Mouse (Mus musculus) intestine, embryonic 14.5 days (tissue): ENCODE measurements at regions not wholly inside any gene's neighbourhood (a gene's known extent, or its start where the extent isn't known, plus 50 kb on each side); places are given as distances from the start of the nearest gene placed in this dataset.
"Not testable (repeated sequence)": the region's sequence is repeated elsewhere in the genome, so short reads cannot be mapped to it uniquely, and the experiment has no call there.

Experiments used
- ATAC-seq: fragments of 200-750 bp; cut with Nextera tagmentation; replicated peaks from 2 replicates; pipeline ENCODE4 v1.8.0; 2017; ENCODE audit warnings: low read depth, moderate number of reproducible peaks, moderate TSS enrichment, moderate library complexity; ENCODE audit not compliant: low FRiP score, low TSS enrichment
- DNase-seq: peaks from one replicate; pipeline ENCODE4 v3.0.0-alpha.2; 2018; ENCODE audit warnings: low spot score
- H3K27ac ChIP-seq: fragments of 300-500 bp; sonication (generic); 2 replicates; pipeline ENCODE4 v1.5.1; 2014; ENCODE audit warnings: low read depth, mild to moderate bottlenecking, control low read depth
- H3K27me3 ChIP-seq: fragments of 300-500 bp; sonication (generic); replicated peaks from 2 replicates; pipeline ENCODE4 v1.6.1; 2014; ENCODE audit warnings: low read length, control low read depth; ENCODE audit not compliant: control insufficient read depth, insufficient read depth
- H3K36me3 ChIP-seq: fragments of 300-500 bp; sonication (generic); 2 replicates; pipeline ENCODE4 v1.6.1; 2014; ENCODE audit warnings: low read length, control low read depth; ENCODE audit not compliant: control insufficient read depth, insufficient read depth
- H3K4me1 ChIP-seq: fragments of 300-500 bp; sonication (generic); replicated peaks from 2 replicates; pipeline ENCODE4 v1.6.1; 2014; ENCODE audit warnings: low read length, control low read depth, mixed read lengths; ENCODE audit not compliant: control insufficient read depth, insufficient read depth
- H3K4me2 ChIP-seq: fragments of 300-500 bp; sonication (generic); 2 replicates; pipeline ENCODE4 v1.6.1; 2014; ENCODE audit warnings: low read length
- H3K4me3 ChIP-seq: fragments of 300-500 bp; sonication (generic); 2 replicates; pipeline ENCODE4 v1.5.1; 2014; ENCODE audit warnings: low read depth, low read length, control low read depth, mixed read lengths
- H3K9ac ChIP-seq: fragments of 300-500 bp; sonication (generic); 2 replicates; pipeline ENCODE4 v1.6.1; 2014; ENCODE audit warnings: mild to moderate bottlenecking, low read length
- H3K9me3 ChIP-seq: fragments of 300-500 bp; sonication (generic); 2 replicates; pipeline ENCODE4 v1.6.1; 2016; ENCODE audit warnings: low read length, control low read depth; ENCODE audit not compliant: control insufficient read depth
- WGBS: fragments of 180-500 bp; shearing (Covaris S2); extraction: QIAGEN DNeasy Blood & Tissue Kit; methylation state at CpG from one replicate; pipeline ENCODE4 v1.1.7; 2014; 5-methylcytosine and 5-hydroxymethylcytosine counted together

- no peak overlapping the region for H3K9ac ChIP-seq
- H3K27me3 ChIP-seq = no peaks in the 10 kb centered on the region
- 77% methylated on average over 2 of the region's 2 CpGs for WGBS
- no peak overlapping the region for H3K27ac ChIP-seq
- H3K4me3 ChIP-seq = no peak overlapping the region
- H3K36me3 ChIP-seq = no peaks in the 10 kb centered on the region
- no peaks in the 10 kb centered on the region for H3K9me3 ChIP-seq
- no peak for DNase-seq
- H3K4me1 ChIP-seq = no peaks in the 10 kb centered on the region
- ATAC-seq = no peak
- no peak overlapping the region for H3K4me2 ChIP-seq
Observed at GRCm38 (mm10) chr15:11496436-11496835, 97.0 kb upstream of the Tars start.

- Histone ChIP-seq H3K4me1 (peaks cover 4% of the 10 kb centered on the region; the same call in 1 of the 2 replicates), H3K36me3 (no peaks in the 10 kb centered on the region), H3K4me2 (no peak overlapping the region), H3K27me3 (no peaks in the 10 kb centered on the region), H3K9ac (no peak overlapping the region), H3K4me3 (no peak overlapping the region), H3K9me3 (no peaks in the 10 kb centered on the region), H3K27ac (no peak overlapping the region)
- 33% methylated on average over 3 of the region's 3 CpGs for WGBS
- DNase-seq (no peak), ATAC-seq (no peak)
Observed at GRCm38 (mm10) chr15:11489116-11489515, 89.7 kb upstream of the Tars start.

DNA sequence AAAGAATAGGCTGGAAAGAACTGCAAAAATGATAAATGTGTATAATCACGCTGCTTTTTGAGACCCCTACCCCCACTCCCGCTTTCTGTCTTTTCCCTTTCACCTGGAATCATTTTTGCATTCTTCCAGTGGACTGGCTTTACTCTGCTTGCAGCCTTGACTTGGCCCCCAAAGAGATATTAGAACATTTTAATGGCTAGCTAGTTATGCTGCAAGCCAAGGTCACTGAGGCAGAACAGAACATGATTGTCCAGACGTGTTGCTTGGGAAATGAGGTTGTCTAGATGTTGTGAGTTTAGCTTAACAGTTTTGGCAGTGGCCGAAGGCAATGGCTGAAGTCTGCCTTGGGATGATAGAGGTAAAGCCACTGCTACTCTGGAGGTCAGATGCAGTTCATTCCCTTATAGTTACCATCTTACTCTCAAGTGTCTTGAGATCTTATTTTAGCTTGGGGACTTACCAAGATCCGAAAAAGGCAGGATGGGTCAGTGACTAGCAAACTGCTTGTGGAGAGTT is 87.9 kb upstream of the Tars start:
- DNase-seq (no peak), ATAC-seq (no peak)
- Histone ChIP-seq H3K9me3 (no peaks in the 10 kb centered on the region), H3K36me3 (no peaks in the 10 kb centered on the region), H3K27me3 (no peaks in the 10 kb centered on the region), H3K27ac (peak overlapping the region; percentile 17), H3K4me2 (no peak overlapping the region), H3K9ac (no peak overlapping the region), H3K4me3 (no peak overlapping the region), H3K4me1 (peaks cover 4% of the 10 kb centered on the region; the same call in 1 of the 2 replicates)
- WGBS = 66% methylated on average over 5 of the region's 5 CpGs

GRCm38 (mm10) chr15:11483916-11484315 is 84.5 kb upstream of the Tars start:
- H3K27me3 ChIP-seq = no peaks in the 10 kb centered on the region
- H3K36me3 ChIP-seq = no peaks in the 10 kb centered on the region
- H3K4me3 ChIP-seq = no peak overlapping the region
- H3K9me3 ChIP-seq = no peaks in the 10 kb centered on the region
- DNase-seq (no peak), ATAC-seq (no peak)
- no peak overlapping the region for H3K4me2 ChIP-seq
- no peak overlapping the region for H3K9ac ChIP-seq
- WGBS = 45% methylated on average over 5 of the region's 5 CpGs
- no peak overlapping the region for H3K27ac ChIP-seq
- H3K4me1 ChIP-seq = peaks cover 4% of the 10 kb centered on the region; the same call in 1 of the 2 replicates

DNA sequence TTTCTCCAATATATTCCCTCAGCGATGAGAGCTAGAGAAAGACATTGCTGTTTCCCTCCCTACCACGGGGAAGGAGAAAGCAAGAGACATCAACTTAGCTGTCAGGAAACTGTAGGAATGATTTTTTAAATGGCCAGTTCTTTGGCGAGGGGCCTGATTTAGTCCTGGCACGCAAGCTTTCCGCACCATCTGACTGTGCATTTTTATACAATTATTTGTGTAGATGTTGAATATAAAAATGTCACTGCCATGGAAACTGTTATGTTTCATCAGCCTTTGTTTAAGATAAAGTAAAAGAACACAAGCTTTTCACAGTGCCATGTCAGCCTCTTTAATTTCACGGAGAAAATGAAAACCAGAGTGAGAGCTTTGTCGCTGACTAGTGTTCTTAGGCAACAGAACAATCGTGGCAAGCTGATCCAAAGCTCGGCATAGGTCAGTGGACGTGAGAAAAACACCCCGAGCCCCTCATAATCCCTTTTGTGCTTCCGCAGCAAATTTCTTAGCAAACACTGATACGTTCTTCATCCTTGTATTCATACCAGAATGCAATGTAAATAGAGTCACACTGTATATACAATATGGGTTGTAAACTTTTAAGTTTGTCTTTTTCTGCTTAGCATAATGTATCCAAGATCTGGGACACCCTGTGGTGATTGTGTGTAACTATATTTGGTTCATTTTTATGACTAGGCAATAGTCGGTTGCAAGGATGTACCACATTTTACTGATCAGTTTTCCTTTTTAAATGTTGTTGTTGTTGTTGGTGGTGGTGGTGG is 79.9 kb upstream of the Tars start:
- Histone ChIP-seq H3K36me3 (no peaks in the 10 kb centered on the region), H3K4me2 (no peak overlapping the region), H3K27me3 (no peaks in the 10 kb centered on the region), H3K4me3 (no peak overlapping the region), H3K4me1 (no peaks in the 10 kb centered on the region), H3K9ac (no peak overlapping the region), H3K27ac (no peak overlapping the region), H3K9me3 (no peaks in the 10 kb centered on the region)
- no peak for DNase-seq
- WGBS = 63% methylated on average over 14 of the region's 14 CpGs
- ATAC-seq = no peak

- Histone ChIP-seq H3K36me3 (no peaks in the 10 kb centered on the region), H3K4me2 (no peak overlapping the region), H3K27ac (no peak overlapping the region), H3K9me3 (no peaks in the 10 kb centered on the region), H3K27me3 (no peaks in the 10 kb centered on the region), H3K4me3 (no peak overlapping the region), H3K9ac (no peak overlapping the region), H3K4me1 (no peaks in the 10 kb centered on the region)
- DNase-seq (no peak), ATAC-seq (no peak)
- WGBS = 87% methylated on average over 3 of the region's 3 CpGs
Observed at GRCm38 (mm10) chr15:11476248-11476647, 76.8 kb upstream of the Tars start.

DNA sequence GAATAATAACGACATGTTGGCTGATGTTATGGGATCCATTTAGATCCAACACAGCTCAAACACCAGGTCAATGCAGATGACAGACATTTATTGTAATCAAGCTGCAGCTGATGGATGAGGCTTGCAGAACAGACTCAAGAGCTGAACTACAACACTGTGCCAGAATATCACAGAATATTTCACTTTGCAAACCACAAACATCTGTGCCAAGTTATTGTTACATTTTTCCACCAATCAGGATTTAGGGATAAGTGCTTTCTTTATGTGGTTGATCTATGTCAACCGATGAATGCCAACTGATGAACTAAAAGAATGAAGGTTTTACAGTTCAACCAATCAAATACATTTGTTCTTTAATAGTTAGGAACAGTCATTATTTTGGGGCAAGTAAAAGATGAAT is 63.9 kb upstream of the Tars start:
- Histone ChIP-seq H3K27ac (no peak overlapping the region), H3K4me1 (peaks cover 4% of the 10 kb centered on the region), H3K9ac (no peak overlapping the region), H3K4me3 (no peak overlapping the region), H3K27me3 (no peaks in the 10 kb centered on the region), H3K4me2 (no peak overlapping the region), H3K36me3 (no peaks in the 10 kb centered on the region), H3K9me3 (no peaks in the 10 kb centered on the region)
- WGBS = 90% methylated on average over 2 of the region's 2 CpGs
- no peak for ATAC-seq
- no peak for DNase-seq

GRCm38 (mm10) chr15:11461575-11461974 is 62.1 kb upstream of the Tars start:
- H3K4me3 ChIP-seq, ATAC-seq, H3K9ac ChIP-seq, H3K9me3 ChIP-seq, H3K4me1 ChIP-seq, H3K36me3 ChIP-seq, H3K4me2 ChIP-seq, H3K27ac ChIP-seq, H3K27me3 ChIP-seq, DNase-seq: not testable (repeated sequence)
- 86% methylated on average over 2 of the region's 2 CpGs for WGBS

GRCm38 (mm10) chr15:11459306-11459705 is 59.8 kb upstream of the Tars start:
- H3K4me3 ChIP-seq = no peak overlapping the region
- no peak for DNase-seq
- no peak for ATAC-seq
- no peak overlapping the region for H3K27ac ChIP-seq
- no peaks in the 10 kb centered on the region for H3K27me3 ChIP-seq
- WGBS = 90% methylated on average over 2 of the region's 2 CpGs
- no peaks in the 10 kb centered on the region for H3K36me3 ChIP-seq
- no peak overlapping the region for H3K4me2 ChIP-seq
- H3K4me1 ChIP-seq = no peaks in the 10 kb centered on the region
- no peak overlapping the region for H3K9ac ChIP-seq
- H3K9me3 ChIP-seq = no peaks in the 10 kb centered on the region
